Mouse (Mus musculus) heart, embryonic 13.5 days (tissue): ENCODE measurements at regions not wholly inside any gene's neighbourhood (a gene's known extent, or its start where the extent isn't known, plus 50 kb on each side); places are given as distances from the start of the nearest gene placed in this dataset.

Experiments
- ATAC-seq: fragments of 200-750 bp; cut with Nextera tagmentation; 2 replicates; pipeline ENCODE4 v1.8.0; 2017; ENCODE audit warnings: moderate TSS enrichment; ENCODE audit not compliant: insufficient number of reproducible peaks, low FRiP score, low TSS enrichment; ENCODE audit errors: extremely low read depth
- H3K27ac ChIP-seq: fragments of 300-500 bp; sonication (generic); replicated peaks from 2 replicates; pipeline ENCODE4 v1.5.1; 2015; ENCODE audit warnings: moderate library complexity, mild to moderate bottlenecking, inconsistent platforms
- H3K27me3 ChIP-seq: fragments of 300-500 bp; sonication (generic); replicated peaks from 2 replicates; pipeline ENCODE4 v1.6.1; 2015; ENCODE audit warnings: mild to moderate bottlenecking, inconsistent platforms
- H3K36me3 ChIP-seq: fragments of 300-500 bp; sonication (generic); 2 replicates; pipeline ENCODE4 v1.6.1; 2015; ENCODE audit warnings: mild to moderate bottlenecking, inconsistent platforms
- H3K4me1 ChIP-seq: fragments of 300-500 bp; sonication (generic); 2 replicates; pipeline ENCODE4 v1.6.1; 2015; ENCODE audit warnings: inconsistent platforms
- H3K4me2 ChIP-seq: fragments of 300-500 bp; sonication (generic); 2 replicates; pipeline ENCODE4 v1.6.1; 2015; ENCODE audit warnings: inconsistent platforms, mild to moderate bottlenecking, moderate library complexity
- H3K4me3 ChIP-seq: fragments of 300-500 bp; sonication (generic); 2 replicates; pipeline ENCODE4 v1.5.1; 2015; ENCODE audit warnings: moderate library complexity, mild to moderate bottlenecking, inconsistent platforms
- H3K9ac ChIP-seq: fragments of 300-500 bp; sonication (generic); 2 replicates; pipeline ENCODE4 v1.6.1; 2015; ENCODE audit warnings: inconsistent platforms, mild to moderate bottlenecking, moderate library complexity
- H3K9me3 ChIP-seq: fragments of 300-500 bp; sonication (generic); 2 replicates; pipeline ENCODE4 v1.6.1; 2016; ENCODE audit warnings: inconsistent platforms
- WGBS: fragments of 180-500 bp; shearing (Covaris S2); methylation state at CpG from one replicate; pipeline ENCODE4 v1.1.7; 2015; ENCODE audit warnings: mixed read lengths; 5-methylcytosine and 5-hydroxymethylcytosine counted together

DNA sequence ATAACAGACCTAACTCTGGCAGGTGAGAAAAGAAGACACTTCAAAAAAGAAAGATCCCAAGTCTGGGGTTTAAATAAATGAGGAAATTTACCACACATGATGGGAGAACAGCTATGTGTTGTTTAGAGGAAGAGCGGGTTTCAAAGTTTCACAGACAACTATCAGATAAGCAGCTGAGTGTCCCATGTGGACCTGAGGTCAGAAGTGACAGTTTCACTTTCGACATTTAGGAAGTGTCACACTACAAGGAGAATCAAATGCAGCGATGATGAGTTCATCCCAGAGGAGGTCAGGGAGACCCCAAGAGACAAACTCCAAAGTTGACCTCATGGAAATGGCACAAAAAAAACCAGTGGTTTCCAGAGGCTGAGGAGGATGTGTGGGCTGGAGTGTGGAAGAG, 132.7 kb downstream of the Postn start:
- Histone ChIP-seq H3K9ac (no peak overlapping the region), H3K4me3 (no peak overlapping the region), H3K9me3 (no peaks in the 10 kb centered on the region), H3K27ac (no peak overlapping the region), H3K36me3 (no peaks in the 10 kb centered on the region), H3K4me1 (no peaks in the 10 kb centered on the region), H3K27me3 (no peaks in the 10 kb centered on the region), H3K4me2 (no peak overlapping the region)
- WGBS, result 73% methylated on average over 3 of the region's 3 CpGs
- no peak for ATAC-seq

DNA sequence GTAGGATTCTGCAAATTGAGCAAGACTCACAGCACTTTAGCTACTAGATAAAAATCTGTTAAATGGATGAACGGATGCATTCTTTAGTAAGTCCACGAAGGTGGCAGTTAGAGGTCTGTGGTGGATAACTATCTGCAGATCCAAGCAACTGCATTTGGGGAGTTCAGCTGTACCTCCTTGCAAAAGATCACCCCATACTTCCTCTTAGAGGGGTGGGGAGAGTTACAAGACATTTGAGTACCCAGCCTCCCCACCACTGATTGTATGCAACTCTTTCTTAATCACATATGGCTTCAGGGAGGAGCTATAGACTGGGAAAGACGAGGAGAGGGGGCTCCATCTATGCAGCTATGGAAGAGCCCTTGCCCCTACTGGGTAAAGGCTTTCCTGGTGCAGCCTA, 144.1 kb downstream of the Postn start:
- Histone ChIP-seq H3K4me3 (no peak overlapping the region), H3K9me3 (no peaks in the 10 kb centered on the region), H3K27me3 (no peaks in the 10 kb centered on the region), H3K9ac (no peak overlapping the region), H3K4me2 (no peak overlapping the region), H3K4me1 (no peaks in the 10 kb centered on the region), H3K36me3 (no peaks in the 10 kb centered on the region), H3K27ac (no peak overlapping the region)
- ATAC-seq, result no peak
- WGBS, result 72% methylated on average over 3 of the region's 3 CpGs

GRCm38 (mm10) chr3:54507575-54507974, 146.7 kb downstream of the Postn start:
- Histone ChIP-seq H3K9ac (no peak overlapping the region), H3K9me3 (no peaks in the 10 kb centered on the region), H3K4me1 (no peaks in the 10 kb centered on the region), H3K4me2 (no peak overlapping the region), H3K27me3 (no peaks in the 10 kb centered on the region), H3K27ac (no peak overlapping the region), H3K4me3 (no peak overlapping the region), H3K36me3 (no peaks in the 10 kb centered on the region)
- 66% methylated on average over 1 of the region's 1 CpGs for WGBS
- no peak for ATAC-seq

GRCm38 (mm10) chr3:54508906-54509305, 148.0 kb downstream of the Postn start:
- Histone ChIP-seq H3K36me3 (no peaks in the 10 kb centered on the region), H3K4me2 (no peak overlapping the region), H3K27ac (no peak overlapping the region), H3K9ac (no peak overlapping the region), H3K27me3 (no peaks in the 10 kb centered on the region), H3K4me3 (no peak overlapping the region), H3K4me1 (no peaks in the 10 kb centered on the region), H3K9me3 (no peaks in the 10 kb centered on the region)
- no peak for ATAC-seq
- WGBS, result 65% methylated on average over 5 of the region's 5 CpGs

- no peak overlapping the region for H3K4me2 ChIP-seq
- no peaks in the 10 kb centered on the region for H3K27me3 ChIP-seq
- WGBS, result 65% methylated on average over 3 of the region's 3 CpGs
- H3K36me3 ChIP-seq, result no peaks in the 10 kb centered on the region
- H3K27ac ChIP-seq, result no peak overlapping the region
- H3K4me1 ChIP-seq, result no peaks in the 10 kb centered on the region
- H3K9ac ChIP-seq, result no peak overlapping the region
- H3K4me3 ChIP-seq, result no peak overlapping the region
- H3K9me3 ChIP-seq, result peaks cover 9% of the 10 kb centered on the region
- ATAC-seq, result no peak
These were observed 156.3 kb downstream of the Postn start for GRCm38 (mm10) chr3:54517251-54517650.

DNA sequence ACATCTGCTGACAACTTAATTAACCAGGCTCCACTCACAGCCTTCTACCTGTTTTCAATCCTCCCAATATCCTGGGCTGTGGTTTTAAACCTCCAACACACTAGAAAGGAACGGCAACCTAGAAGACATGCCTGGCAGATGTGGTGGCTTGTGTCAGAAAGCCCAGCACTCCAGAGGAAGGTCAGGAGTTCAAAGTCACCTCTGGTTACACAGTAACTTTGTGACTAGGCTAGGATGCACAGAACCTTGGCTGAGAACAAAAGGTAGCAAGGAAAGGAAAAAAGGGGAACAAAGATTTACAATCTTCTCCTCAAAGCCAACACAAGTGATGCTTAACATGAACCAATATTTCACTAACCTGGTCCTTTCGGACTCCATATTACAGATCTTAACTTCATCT, 161.8 kb downstream of the Postn start:
- Histone ChIP-seq H3K4me3 (no peak overlapping the region), H3K4me2 (no peak overlapping the region), H3K27ac (no peak overlapping the region), H3K36me3 (no peaks in the 10 kb centered on the region), H3K9me3 (peaks cover 15% of the 10 kb centered on the region), H3K4me1 (no peaks in the 10 kb centered on the region), H3K27me3 (no peaks in the 10 kb centered on the region), H3K9ac (no peak overlapping the region)
- 74% methylated on average over 2 of the region's 2 CpGs for WGBS
- no peak for ATAC-seq

DNA sequence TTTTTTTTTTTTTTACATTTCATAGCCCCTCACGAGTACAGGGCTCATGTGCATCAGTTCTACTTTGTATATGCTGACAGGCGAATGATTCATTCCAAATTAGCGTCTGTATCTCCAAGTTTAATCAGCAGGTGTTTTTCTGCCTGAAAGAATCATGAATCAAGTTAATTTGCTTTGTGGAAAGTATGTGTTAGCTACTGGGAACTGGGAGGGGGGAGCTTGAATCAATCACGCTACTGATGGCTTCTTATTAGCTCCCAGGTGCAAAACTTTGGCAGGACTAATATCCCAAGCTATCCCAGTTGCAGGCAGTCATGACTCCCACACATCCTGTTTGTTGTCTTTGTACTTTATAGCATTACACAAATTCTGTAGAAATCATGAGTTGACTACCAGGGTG, 165.7 kb downstream of the Postn start:
- WGBS, result 72% methylated on average over 4 of the region's 4 CpGs
- no peak overlapping the region for H3K9ac ChIP-seq
- no peaks in the 10 kb centered on the region for H3K36me3 ChIP-seq
- no peak overlapping the region for H3K27ac ChIP-seq
- H3K27me3 ChIP-seq, result no peaks in the 10 kb centered on the region
- ATAC-seq, result no peak
- no peaks in the 10 kb centered on the region for H3K4me1 ChIP-seq
- no peak overlapping the region for H3K4me3 ChIP-seq
- H3K9me3 ChIP-seq, result peaks cover 6% of the 10 kb centered on the region; the same call in 1 of the 2 replicates
- no peak overlapping the region for H3K4me2 ChIP-seq

DNA sequence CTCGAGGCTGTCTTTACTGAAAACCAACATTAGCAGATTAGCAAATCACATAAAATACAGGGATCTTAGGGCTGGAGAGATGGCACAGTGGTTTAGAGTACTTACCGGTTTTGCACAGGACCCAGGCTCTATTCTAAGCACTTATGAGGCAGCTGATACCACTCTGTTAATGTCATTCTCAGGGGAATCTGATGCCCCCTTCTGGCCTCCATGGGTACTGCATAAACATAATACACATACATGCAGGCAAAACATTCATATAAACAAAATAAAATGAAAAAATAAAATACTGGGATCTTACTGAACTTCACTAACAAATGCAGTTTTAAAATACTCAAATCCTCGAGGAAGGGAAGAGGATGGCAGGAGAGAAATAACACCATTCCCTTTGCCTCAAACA, 164.3 kb upstream of the Supt20 start:
- peaks cover 6% of the 10 kb centered on the region; the same call in 1 of the 2 replicates for H3K9me3 ChIP-seq
- H3K36me3 ChIP-seq, result no peaks in the 10 kb centered on the region
- H3K4me3 ChIP-seq, result no peak overlapping the region
- no peaks in the 10 kb centered on the region for H3K27me3 ChIP-seq
- H3K27ac ChIP-seq, result no peak overlapping the region
- no peaks in the 10 kb centered on the region for H3K4me1 ChIP-seq
- H3K9ac ChIP-seq, result no peak overlapping the region
- WGBS, result 65% methylated on average over 3 of the region's 3 CpGs
- no peak for ATAC-seq
- no peak overlapping the region for H3K4me2 ChIP-seq

- Histone ChIP-seq H3K9me3 (peaks cover 6% of the 10 kb centered on the region; the same call in 1 of the 2 replicates), H3K4me2 (no peak overlapping the region), H3K9ac (no peak overlapping the region), H3K27me3 (no peaks in the 10 kb centered on the region), H3K36me3 (no peaks in the 10 kb centered on the region), H3K4me3 (no peak overlapping the region), H3K27ac (no peak overlapping the region), H3K4me1 (no peaks in the 10 kb centered on the region)
- ATAC-seq, result no peak
- 77% methylated on average over 6 of the region's 6 CpGs for WGBS
These were observed 162.4 kb upstream of the Supt20 start for GRCm38 (mm10) chr3:54530251-54530650.

DNA sequence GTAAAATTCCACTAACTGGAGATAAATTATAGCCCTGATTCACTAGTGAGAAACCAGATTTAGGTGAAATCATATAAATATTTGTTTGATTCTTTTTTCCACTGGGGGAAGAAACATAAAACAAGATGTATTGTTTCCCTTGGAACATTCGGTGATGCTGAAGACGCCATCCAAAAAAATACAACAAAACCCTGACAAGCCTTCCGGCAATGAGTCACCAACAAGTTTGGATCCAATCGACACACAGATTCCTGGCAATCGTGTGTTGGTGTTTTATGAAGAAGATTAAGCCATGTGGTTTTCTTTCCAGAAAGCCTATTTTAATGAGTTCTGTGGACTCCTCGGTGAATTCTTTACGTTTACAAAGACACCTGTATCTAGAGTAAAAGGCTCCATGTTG, 157.2 kb upstream of the Supt20 start:
- Histone ChIP-seq H3K36me3 (no peaks in the 10 kb centered on the region), H3K27ac (no peak overlapping the region), H3K4me3 (no peak overlapping the region), H3K27me3 (no peaks in the 10 kb centered on the region), H3K9me3 (no peaks in the 10 kb centered on the region), H3K9ac (no peak overlapping the region), H3K4me1 (no peaks in the 10 kb centered on the region), H3K4me2 (no peak overlapping the region)
- 74% methylated on average over 7 of the region's 7 CpGs for WGBS
- no peak for ATAC-seq

DNA sequence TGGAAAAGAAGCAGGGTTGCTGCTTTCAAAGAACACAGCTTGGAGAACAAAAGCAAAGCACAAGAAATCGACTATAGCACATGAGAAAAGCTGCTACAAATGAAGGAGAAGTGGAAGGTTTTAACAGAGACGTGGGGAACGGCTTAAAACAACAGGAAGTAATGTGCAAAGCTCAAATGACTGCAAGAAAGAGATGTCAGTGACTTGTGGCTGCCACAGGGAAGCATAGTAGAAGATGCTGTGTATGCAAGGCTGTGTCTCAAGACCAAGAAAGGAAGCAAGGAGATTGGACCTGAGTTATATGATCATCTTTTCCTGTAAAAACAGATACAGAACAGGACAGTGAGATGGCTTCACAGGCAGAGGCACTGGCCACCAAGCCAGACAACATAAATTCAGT, 154.6 kb upstream of the Supt20 start:
- Histone ChIP-seq H3K4me3 (no peak overlapping the region), H3K4me1 (no peaks in the 10 kb centered on the region), H3K36me3 (no peaks in the 10 kb centered on the region), H3K27me3 (no peaks in the 10 kb centered on the region), H3K9ac (no peak overlapping the region), H3K4me2 (no peak overlapping the region), H3K27ac (no peak overlapping the region), H3K9me3 (0 out of 2 replicates have a peak, but pooled peaks cover 4% of the 10 kb centered on the region)
- 38% methylated on average over 3 of the region's 3 CpGs for WGBS
- ATAC-seq, result no peak

- H3K9me3 ChIP-seq, result 0 out of 2 replicates have a peak, but pooled peaks cover 5% of the 10 kb centered on the region
- H3K4me1 ChIP-seq, result no peaks in the 10 kb centered on the region
- no peak overlapping the region for H3K9ac ChIP-seq
- 58% methylated on average over 3 of the region's 3 CpGs for WGBS
- no peak overlapping the region for H3K4me3 ChIP-seq
- no peaks in the 10 kb centered on the region for H3K36me3 ChIP-seq
- no peaks in the 10 kb centered on the region for H3K27me3 ChIP-seq
- H3K27ac ChIP-seq, result no peak overlapping the region
- H3K4me2 ChIP-seq, result no peak overlapping the region
- no peak for ATAC-seq
These were observed 152.0 kb upstream of the Supt20 start for GRCm38 (mm10) chr3:54540540-54541080.
